ENCODE assay signal across 14 mouse cellular contexts in genomic region chr2:168459627-168460026, GRCm38 (mm10).
A peak's percentile ranks its signal among the peaks of the same experiment; 100 is the strongest.
DNase-seq lines count a peak whose midpoint lies in the region; ATAC-seq and TF ChIP-seq lines count a peak whose summit lies in the region.
"Had no signal": no experiment of that assay in that cellular context is flagged by ENCODE, and none has a peak within 500 bp of the region (broad histone marks: within the 10 kb centered on the region; RNA-seq: fewer than 3 reads in every experiment).

No protein-coding gene starts in this region.

- peak; percentile 22; the same call in 1 of the 2 replicates for TF ChIP-seq CTCF in layer of hippocampus, adult 2 months (conservative IDR thresholded peaks at IDR 0.05)
- TF ChIP-seq CTCF in CH12.LX (conservative IDR thresholded peaks at IDR 0.05 in 1 of 2, IDR thresholded peaks at IDR 0.05 in 1 of 2; ENCODE audit: low read depth in 2 of 2, low read length in 2 of 2): peak in 1 of 2 experiments; percentile 46; a peak in 2 of 4 replicates
- TF ChIP-seq CTCF in cortical plate, adult 2 months (IDR thresholded peaks at IDR 0.05; ENCODE audit: extremely low read depth, insufficient read depth, low read length): 0 out of 2 replicates have a peak, but pooled peaks have one; percentile 3

- no peak for TF ChIP-seq POLR2A in CH12.LX (IDR thresholded peaks at IDR 0.05; ENCODE audit: low read depth, low read length)
- no peak for TF ChIP-seq POLR2A in cortical plate, adult 2 months (IDR thresholded peaks at IDR 0.05; ENCODE audit: extremely low read depth, insufficient read depth, low read length)

- no peak for DNase-seq in layer of hippocampus, adult 2 months (ENCODE audit: low spot score in 2 of 2)
- no peak for DNase-seq in layer of hippocampus, adult 11-12 months (ENCODE audit: low spot score)
- DNase-seq in 416B (ENCODE audit: low read depth) (peak; percentile 35), CH12.LX (ENCODE audit: extremely low read depth) (no peak)
- DNase-seq in spleen, postnatal 10 days (ENCODE audit: low spot score in 2 of 2): no peak
- DNase-seq: adrenal gland, postnatal 10 days; cerebellum, adult 9-11 months; lung, postnatal 14 days had no signal

- no peak overlapping the region for H3K4me3 ChIP-seq in layer of hippocampus, adult 2 months
- no peak overlapping the region for H3K4me3 ChIP-seq in CH12.LX (replicated peaks in 1 of 3; ENCODE audit: low read depth in 2 of 3, low read length in 2 of 3, poor library complexity in 1 of 3)
- H3K4me3 ChIP-seq in cortical plate, adult 2 months (ENCODE audit: insufficient read depth, low read length): no peak overlapping the region
- H3K4me3 ChIP-seq: embryonic facial prominence, embryonic 13.5 days; kidney, embryonic 15.5 days; midbrain, embryonic 12.5 days; stomach, embryonic 15.5 days had no signal

- no peak for TF ChIP-seq EP300 in CH12.LX (IDR thresholded peaks at IDR 0.05; ENCODE audit: low read length)

- no peak for ATAC-seq in cerebellum, adult (ENCODE audit: insufficient number of reproducible peaks, low FRiP score, low TSS enrichment)

- TF ChIP-seq RAD21 in CH12.LX (IDR thresholded peaks at IDR 0.05; ENCODE audit: low read depth, low read length): peak; percentile 18

- H3K9ac ChIP-seq in CH12.LX (ENCODE audit: insufficient read depth, low read depth): no peak overlapping the region
- H3K9ac ChIP-seq: embryonic facial prominence, embryonic 13.5 days; kidney, embryonic 15.5 days; midbrain, embryonic 12.5 days; stomach, embryonic 15.5 days had no signal

- no peaks in the 10 kb centered on the region for H3K79me2 ChIP-seq in CH12.LX (replicated peaks; ENCODE audit: control insufficient read depth, extremely low read depth, insufficient read depth, poor library complexity, severe bottlenecking)

- no peaks in the 10 kb centered on the region for H3K9me3 ChIP-seq in CH12.LX (replicated peaks; ENCODE audit: low read length)
- H3K9me3 ChIP-seq: embryonic facial prominence, embryonic 13.5 days; kidney, embryonic 15.5 days; midbrain, embryonic 12.5 days; stomach, embryonic 15.5 days had no signal

- in situ Hi-C loops in CH12.LX (cut with MboI; ENCODE audit: low pct_ligation_motif_present, low pct_unique_long_range_greater_than_20kb, low sequenced_read_pairs): loop anchor here (25.0 kb wide), 1 partner anchor 428 kb away; no protein-coding TSS in a partner anchor

- H3K36me3 ChIP-seq in CH12.LX (replicated peaks in 1 of 2; ENCODE audit: control insufficient read depth in 1 of 2, insufficient read depth in 1 of 2, low read length in 1 of 2): no peaks in the 10 kb centered on the region
- H3K36me3 ChIP-seq: embryonic facial prominence, embryonic 13.5 days; kidney, embryonic 15.5 days; midbrain, embryonic 12.5 days; stomach, embryonic 15.5 days had no signal

- H3K27me3 ChIP-seq in CH12.LX (replicated peaks): peaks cover 23% of the 10 kb centered on the region
- H3K27me3 ChIP-seq: embryonic facial prominence, embryonic 13.5 days; kidney, embryonic 15.5 days; midbrain, embryonic 12.5 days; stomach, embryonic 15.5 days had no signal

- H3K4me2 ChIP-seq in CH12.LX (ENCODE audit: insufficient read depth, low read depth, poor library complexity, severe bottlenecking): no peak overlapping the region
- H3K4me2 ChIP-seq: embryonic facial prominence, embryonic 13.5 days; kidney, embryonic 15.5 days; midbrain, embryonic 12.5 days; stomach, embryonic 15.5 days had no signal

- dilution Hi-C loops in CH12.LX (cut with MboI; ENCODE audit: extremely low pct_ligation_motif_present, extremely low pct_unique_long_range_greater_than_20kb, low sequenced_read_pairs): no loop called here

- no peak overlapping the region for H3K27ac ChIP-seq in layer of hippocampus, adult 2 months
- H3K27ac ChIP-seq in CH12.LX (ENCODE audit: insufficient read depth, low read depth): no peak overlapping the region
- H3K27ac ChIP-seq in cortical plate, adult 2 months (ENCODE audit: insufficient read depth, low read length): no peak overlapping the region
- H3K27ac ChIP-seq: embryonic facial prominence, embryonic 13.5 days; kidney, embryonic 15.5 days; midbrain, embryonic 12.5 days; stomach, embryonic 15.5 days had no signal

- peaks cover 2 to 6% of the 10 kb centered on the region in 2 experiments; a peak in 2 of 4 replicates for H3K4me1 ChIP-seq in CH12.LX (ENCODE audit: control insufficient read depth in 1 of 2, insufficient read depth in 2 of 2)
- H3K4me1 ChIP-seq in cortical plate, adult 2 months (ENCODE audit: control insufficient read depth, insufficient read depth, low read length): no peaks in the 10 kb centered on the region
- H3K4me1 ChIP-seq: midbrain, embryonic 12.5 days; stomach, embryonic 15.5 days had no signal

TF ChIP-seq in CH12.LX, 34 proteins besides CTCF, POLR2A, EP300 and RAD21:
- TF ChIP-seq PAX5 (IDR thresholded peaks at IDR 0.05; ENCODE audit: low read length) (no peak), TBP (conservative IDR thresholded peaks at IDR 0.05; ENCODE audit: low read depth, low read length) (no peak), NELFE (IDR thresholded peaks at IDR 0.05; ENCODE audit: low read depth, low read length) (no peak), MAX (IDR thresholded peaks at IDR 0.05; ENCODE audit: low read length) (no peak), SMC3 (IDR thresholded peaks at IDR 0.05; ENCODE audit: low read depth, low read length) (peak; percentile 47)
